Mouse (Mus musculus): ENCODE measurements around the gene Tfrc. TPM values are rescaled to one million over a fixed set of nuclear protein-coding genes. Genes with fewer than 3 reads are reported as not detected.

The Tfrc gene
- polyA plus RNA-seq, 1 experiment from 2014 or later = 35.6 TPM

- Histone ChIP-seq H3K36me3 (replicated peaks) (peaks cover 27% of the 10 kb centered on the region), H3K9me3 (no peaks in the 10 kb centered on the region)
- ATAC-seq (replicated peaks) = no peak
Measured at GRCm38 (mm10) chr16:32677903-32678302, 69.2 kb downstream of the Tfrc start.

DNA sequence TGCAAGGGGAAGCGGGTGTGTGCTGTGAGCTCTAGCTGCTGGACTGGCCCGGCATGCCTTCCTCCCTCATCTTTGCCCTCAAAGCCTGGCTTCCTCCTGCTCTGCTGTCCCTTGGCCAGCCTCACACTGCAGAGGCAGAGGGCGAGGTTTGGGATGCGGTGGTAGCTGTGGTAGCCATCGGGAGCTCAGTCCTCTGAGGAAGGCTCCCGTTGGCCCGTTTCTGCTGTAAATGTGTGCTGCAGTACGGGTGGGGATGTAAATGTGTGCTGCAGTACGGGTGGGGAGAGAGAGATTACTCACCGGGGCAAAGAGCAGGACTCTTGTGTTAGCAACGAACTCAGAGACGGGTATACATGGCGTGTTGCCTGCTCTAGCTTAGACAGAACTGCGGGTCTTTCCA is 70.1 kb downstream of the Tfrc start:
- H3K9me3 ChIP-seq = no peaks in the 10 kb centered on the region
- peaks cover 28% of the 10 kb centered on the region for H3K36me3 ChIP-seq (replicated peaks)
- H3K4me3 ChIP-seq = no peak overlapping the region
- H3K27ac ChIP-seq = no peak overlapping the region
- WGBS = 88% methylated on average over 14 of the region's 14 CpGs
- no peak overlapping the region for H3K4me2 ChIP-seq
- no peak overlapping the region for H3K9ac ChIP-seq
- no peaks in the 10 kb centered on the region for H3K27me3 ChIP-seq (replicated peaks)
- H3K4me1 ChIP-seq = no peaks in the 10 kb centered on the region
- no peak for ATAC-seq (replicated peaks)

More at GRCm38 (mm10) chr16:32677903-32678302, 69.2 kb downstream of the Tfrc start:
- Histone ChIP-seq H3K4me2 (no peak overlapping the region), H3K27ac (no peak overlapping the region), H3K9ac (no peak overlapping the region), H3K27me3 (replicated peaks) (no peaks in the 10 kb centered on the region), H3K4me3 (no peak overlapping the region), H3K4me1 (no peaks in the 10 kb centered on the region)
- 76% methylated on average over 14 of the region's 14 CpGs for WGBS

DNA sequence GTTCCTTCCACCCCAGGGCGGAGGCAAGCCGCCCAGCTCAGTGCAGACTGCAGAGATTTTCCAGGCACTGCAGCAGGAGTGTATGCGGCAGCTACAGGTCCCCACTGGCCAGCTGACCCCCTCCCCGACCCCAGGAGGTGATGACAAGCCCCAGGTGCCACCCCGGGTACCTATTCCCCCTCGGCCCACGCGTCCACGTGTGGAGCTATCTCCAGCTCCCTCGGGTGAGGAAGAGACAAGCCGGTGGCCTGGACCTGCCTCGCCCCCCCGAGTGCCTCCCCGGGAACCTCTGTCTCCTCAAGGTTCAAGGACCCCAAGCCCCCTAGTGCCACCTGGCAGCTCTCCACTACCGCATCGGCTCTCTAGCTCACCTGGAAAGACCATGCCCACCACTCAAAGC is 71.3 kb downstream of the Tfrc start:
- Histone ChIP-seq H3K9ac (no peak overlapping the region), H3K4me2 (no peak overlapping the region), H3K27ac (no peak overlapping the region), H3K9me3 (no peaks in the 10 kb centered on the region), H3K27me3 (replicated peaks) (no peaks in the 10 kb centered on the region), H3K4me1 (no peaks in the 10 kb centered on the region), H3K4me3 (no peak overlapping the region), H3K36me3 (replicated peaks) (peaks cover 22% of the 10 kb centered on the region)
- no peak for ATAC-seq (replicated peaks)
- WGBS = 95% methylated on average over 16 of the region's 16 CpGs

DNA sequence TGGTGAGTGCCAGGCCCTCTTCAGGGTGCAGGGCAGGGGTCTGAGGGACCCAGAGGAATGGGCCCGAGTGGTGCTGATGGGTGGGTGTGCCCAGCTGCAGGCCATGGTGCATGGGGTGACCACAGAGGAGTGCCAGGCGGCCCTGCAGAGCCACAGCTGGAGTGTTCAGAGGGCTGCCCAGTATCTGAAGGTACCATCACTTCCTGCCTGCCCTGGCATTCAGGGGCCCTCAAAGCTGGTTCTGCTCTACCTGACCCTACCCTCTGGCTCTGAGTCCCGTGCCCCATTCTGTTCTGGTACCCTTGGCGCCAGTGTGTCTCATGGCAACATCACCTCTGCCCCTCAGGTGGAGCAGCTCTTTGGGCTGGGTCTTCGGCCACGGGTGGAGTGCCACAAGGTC is 72.1 kb downstream of the Tfrc start:
- peaks cover 18% of the 10 kb centered on the region for H3K36me3 ChIP-seq (replicated peaks)
- no peak for ATAC-seq (replicated peaks)
- no peaks in the 10 kb centered on the region for H3K27me3 ChIP-seq (replicated peaks)
- no peak overlapping the region for H3K27ac ChIP-seq
- 96% methylated on average over 6 of the region's 6 CpGs for WGBS
- H3K4me3 ChIP-seq = no peak overlapping the region
- H3K4me2 ChIP-seq = no peak overlapping the region
- no peaks in the 10 kb centered on the region for H3K4me1 ChIP-seq
- H3K9ac ChIP-seq = no peak overlapping the region
- H3K9me3 ChIP-seq = no peaks in the 10 kb centered on the region

DNA sequence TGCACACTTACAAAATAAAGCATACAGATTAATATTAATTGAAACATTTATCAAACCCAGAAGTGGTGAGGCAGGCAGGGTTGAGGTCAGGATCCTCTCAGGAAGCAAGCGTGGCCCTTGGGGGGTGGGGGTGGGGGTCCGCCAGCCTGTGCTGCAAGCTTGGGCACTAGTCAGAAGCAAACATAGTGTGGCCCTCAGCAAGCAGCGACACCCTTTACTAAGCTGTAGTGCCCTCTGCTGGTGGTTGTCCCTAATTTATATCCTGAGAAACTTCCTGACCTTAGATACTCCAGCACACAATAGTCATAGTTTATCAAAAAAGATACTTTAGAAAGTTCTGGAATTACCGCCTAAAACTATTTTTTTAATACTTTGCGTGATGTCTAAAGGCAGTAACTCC is 73.5 kb downstream of the Tfrc start:
- no peak overlapping the region for H3K4me2 ChIP-seq
- no peaks in the 10 kb centered on the region for H3K27me3 ChIP-seq (replicated peaks)
- H3K36me3 ChIP-seq (replicated peaks) = peaks cover 10% of the 10 kb centered on the region; the same call in 1 of the 2 replicates
- no peaks in the 10 kb centered on the region for H3K4me1 ChIP-seq
- 34% methylated on average over 5 of the region's 5 CpGs for WGBS
- H3K27ac ChIP-seq = no peak overlapping the region
- H3K4me3 ChIP-seq = no peak overlapping the region
- no peaks in the 10 kb centered on the region for H3K9me3 ChIP-seq
- no peak for ATAC-seq (replicated peaks)
- no peak overlapping the region for H3K9ac ChIP-seq

Other genes starting within 250 kb of the Tfrc start
- not detected in 2 replicates for gene Tm4sf19, start 208.4 kb upstream of the Tfrc start, polyA plus RNA-seq (2015; fragmentation: Nextera tagmentation; extraction: Ambion mirVana)
- gene Tctex1d2, start 189.2 kb upstream of the Tfrc start, polyA plus RNA-seq (2015; fragmentation: Nextera tagmentation; extraction: Ambion mirVana) = 34.8 and 35.4 TPM in 2 replicates
- gene Pcyt1a, start 178.0 kb upstream of the Tfrc start, polyA plus RNA-seq (2015; fragmentation: Nextera tagmentation; extraction: Ambion mirVana) = 49.8 and 55.1 TPM in 2 replicates
- 0.20 and 0.50 TPM in 2 replicates for gene Slc51a, start 121.0 kb upstream of the Tfrc start, polyA plus RNA-seq (2015; fragmentation: Nextera tagmentation; extraction: Ambion mirVana)
- not detected in 2 replicates for gene Zdhhc19, start 112.7 kb upstream of the Tfrc start, polyA plus RNA-seq (2015; fragmentation: Nextera tagmentation; extraction: Ambion mirVana)
- gene Tnk2, start 35.0 kb downstream of the Tfrc start, polyA plus RNA-seq (2015; fragmentation: Nextera tagmentation; extraction: Ambion mirVana) = 22.0 and 24.2 TPM in 2 replicates
- gene Muc4, start 127.0 kb downstream of the Tfrc start, polyA plus RNA-seq (2015; fragmentation: Nextera tagmentation; extraction: Ambion mirVana) = not detected in 2 replicates
- gene Muc20, start 188.5 kb downstream of the Tfrc start, polyA plus RNA-seq (2015; fragmentation: Nextera tagmentation; extraction: Ambion mirVana) = not detected in 2 replicates
- not detected in 2 replicates for gene Smbd1, start 201.6 kb downstream of the Tfrc start, polyA plus RNA-seq (2015; fragmentation: Nextera tagmentation; extraction: Ambion mirVana)